Mouse (Mus musculus) hematopoietic stem cell, adult 5-6 weeks (primary cell): ENCODE results near the gene Bag5. TPM values are rescaled to one million over a fixed set of nuclear protein-coding genes. Genes with fewer than 3 reads are reported as not detected.
A peak's percentile ranks its signal among the peaks of the same experiment; 100 is the strongest.
"Not testable (repeated sequence)": the region's sequence is repeated elsewhere in the genome, so short reads cannot be mapped to it uniquely, and the experiment has no call there.

Experiments used
- ATAC-seq, 2 experiments: fragments of 125-278 bp in 1 of 2; replicated peaks in 1 of 2; 2 replicates each; pipeline ENCODE4 v1.8.0; 2016 to 2017; ENCODE audit warnings: inconsistent platforms in 2 of 2, mild to moderate bottlenecking in 2 of 2, moderate number of reproducible peaks in 2 of 2, low read depth in 1 of 2, moderate TSS enrichment in 1 of 2; ENCODE audit not compliant: low FRiP score in 2 of 2, poor library complexity in 2 of 2, severe bottlenecking in 2 of 2, insufficient read depth in 1 of 2, low TSS enrichment in 1 of 2
- total RNA-seq: library from RNA; stranded (forward); fragments of 172-1452, 232-1000 nt; gene quantifications from 2 replicates; pipeline ENCODE4 v1.2.3, GENCODE M21; 2017

The Bag5 gene
- total RNA-seq, 1 experiment from 2014 or later: 51.4 TPM

DNA sequence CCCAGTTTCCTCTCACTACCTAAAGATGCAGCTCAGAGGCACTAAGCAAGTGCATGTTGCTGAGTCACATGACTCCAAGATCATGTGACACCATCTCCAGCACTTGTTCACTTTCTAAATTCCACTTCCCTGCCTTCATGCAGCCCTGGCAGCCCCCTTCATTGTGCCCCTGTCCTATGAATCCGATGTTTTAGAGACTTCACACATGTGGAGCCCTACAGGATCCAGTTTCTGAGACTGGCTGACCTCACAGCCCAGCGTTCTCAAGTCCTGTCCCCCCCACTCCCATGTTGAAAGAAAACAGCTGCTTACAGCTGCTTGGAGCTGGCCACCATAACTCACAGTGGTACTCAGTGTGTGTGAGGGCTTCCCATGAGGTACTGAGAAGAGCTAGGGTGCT is 30.4 kb upstream of the Bag5 start:
- no peak for ATAC-seq

DNA sequence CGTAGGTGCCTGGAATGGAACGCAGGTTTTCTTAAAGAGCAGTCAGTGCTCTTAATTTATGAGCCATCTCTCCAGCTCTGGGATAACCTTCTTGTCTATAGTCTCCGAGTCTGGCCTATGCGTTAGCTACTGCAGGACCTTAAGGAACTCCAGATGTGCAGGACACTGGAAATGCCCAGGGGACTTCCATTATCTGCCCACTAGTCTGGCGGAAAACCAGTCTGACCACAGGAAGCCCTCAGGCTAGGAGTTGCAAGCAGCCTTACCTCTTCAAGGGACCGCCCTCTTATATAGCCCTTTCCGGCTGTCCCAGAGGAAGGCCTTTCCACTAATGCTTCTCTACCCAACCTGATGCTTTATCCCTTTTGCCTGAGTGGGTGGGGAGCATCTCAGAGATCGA is 28.3 kb upstream of the Bag5 start:
- ATAC-seq: no peak

DNA sequence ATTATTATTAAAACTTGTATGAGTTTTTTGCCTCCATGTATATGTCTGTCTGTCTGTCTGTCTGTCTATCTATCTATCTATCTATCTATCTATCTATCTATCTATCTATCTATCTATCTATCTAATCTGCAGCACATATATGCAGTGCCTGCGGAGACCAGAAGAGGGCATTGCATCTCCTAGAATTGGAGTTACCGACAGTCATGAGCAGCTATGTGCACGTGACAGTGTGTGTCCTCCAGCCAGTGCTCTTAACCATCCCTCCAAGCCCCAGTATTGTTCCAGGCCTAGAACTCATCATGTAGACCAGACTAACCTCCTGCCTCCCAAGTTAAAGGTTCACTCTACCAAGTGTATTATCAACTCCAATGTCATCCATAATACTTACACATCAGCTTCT is 25.7 kb upstream of the Bag5 start:
- ATAC-seq: 0 out of 4 replicates have a peak, but pooled peaks of 1 of the 2 experiments have one; percentile 42

DNA sequence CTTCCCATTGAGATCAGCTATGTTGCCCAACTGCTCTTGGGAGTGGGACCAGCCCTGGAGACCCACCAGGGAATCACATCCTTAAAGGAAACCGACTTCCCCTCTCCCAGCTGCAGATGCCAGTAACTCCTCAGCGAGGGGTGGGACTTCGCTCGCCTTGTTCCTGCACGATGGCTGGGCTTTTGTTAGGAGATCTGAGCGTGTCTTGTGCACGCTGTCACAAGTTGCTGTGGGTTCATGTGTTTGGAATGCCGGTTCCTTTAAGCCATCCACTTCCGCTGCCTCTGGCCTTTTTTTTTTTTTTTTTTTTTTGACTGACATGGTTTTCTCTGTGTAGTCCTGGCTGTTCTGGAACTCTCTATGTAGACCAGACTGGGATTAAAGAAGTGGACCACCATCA is 24.3 kb upstream of the Bag5 start:
- ATAC-seq: no peak

DNA sequence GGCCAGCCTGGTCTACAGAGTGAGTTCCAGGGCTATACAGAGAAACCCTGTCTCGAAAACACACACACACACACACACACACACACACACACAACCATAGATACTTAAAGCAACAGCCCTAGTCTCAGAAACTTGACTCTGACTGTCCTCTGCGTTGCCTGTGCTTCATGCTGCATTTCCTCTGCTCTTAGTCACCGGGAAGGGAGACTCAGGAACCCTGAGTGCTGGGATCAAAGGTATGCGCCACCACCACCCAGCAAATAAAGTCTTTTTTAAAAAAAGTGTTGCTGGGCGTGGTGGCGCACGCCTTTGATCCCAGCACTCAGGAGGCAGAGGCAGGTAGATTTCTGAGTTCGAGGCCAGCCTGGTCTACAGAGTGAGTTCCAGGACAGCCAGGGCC is 23.6 kb upstream of the Bag5 start:
- not testable (repeated sequence) for ATAC-seq

DNA sequence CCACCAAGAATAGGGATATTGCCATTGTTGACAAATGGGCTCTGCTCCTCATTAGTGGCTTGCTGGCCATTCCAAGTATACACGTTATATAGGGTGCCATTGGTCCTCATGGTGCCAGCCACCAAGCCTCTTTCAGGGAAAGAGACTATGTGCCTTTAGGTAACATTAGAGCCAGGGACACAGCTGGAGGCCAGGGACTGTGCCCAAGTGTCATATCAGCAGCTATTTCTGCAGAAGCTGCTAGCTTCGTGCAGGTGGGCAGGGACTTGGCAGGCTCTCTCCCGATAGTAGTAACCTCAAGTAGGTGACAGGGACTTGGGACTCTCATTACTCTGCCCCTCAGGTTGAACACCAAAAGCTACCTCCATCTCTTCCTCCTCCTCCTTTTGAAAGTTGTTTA is 21.9 kb upstream of the Bag5 start:
- ATAC-seq: no peak

DNA sequence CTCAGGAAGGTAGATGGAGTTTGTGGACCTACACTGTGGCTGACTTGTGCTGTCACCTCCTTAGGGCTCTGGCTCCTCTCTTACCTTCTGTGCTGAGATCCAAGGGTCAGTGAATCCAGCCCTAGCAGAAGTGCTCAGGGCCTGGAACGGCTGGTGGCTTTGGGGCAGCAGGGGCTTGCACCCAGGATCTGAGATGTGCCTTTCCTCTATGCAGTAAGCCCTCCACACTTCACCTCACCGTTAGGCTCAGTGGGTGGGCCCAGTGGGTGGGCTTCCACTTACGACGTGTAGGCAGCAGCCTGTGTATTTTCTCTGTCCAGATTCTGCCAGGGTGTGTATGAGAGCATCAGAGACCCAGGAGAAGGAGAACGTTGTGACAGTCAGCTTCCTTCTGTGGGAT is 19.9 kb upstream of the Bag5 start:
- 0 out of 4 replicates have a peak, but pooled peaks of 1 of the 2 experiments have one; percentile 2 for ATAC-seq

DNA sequence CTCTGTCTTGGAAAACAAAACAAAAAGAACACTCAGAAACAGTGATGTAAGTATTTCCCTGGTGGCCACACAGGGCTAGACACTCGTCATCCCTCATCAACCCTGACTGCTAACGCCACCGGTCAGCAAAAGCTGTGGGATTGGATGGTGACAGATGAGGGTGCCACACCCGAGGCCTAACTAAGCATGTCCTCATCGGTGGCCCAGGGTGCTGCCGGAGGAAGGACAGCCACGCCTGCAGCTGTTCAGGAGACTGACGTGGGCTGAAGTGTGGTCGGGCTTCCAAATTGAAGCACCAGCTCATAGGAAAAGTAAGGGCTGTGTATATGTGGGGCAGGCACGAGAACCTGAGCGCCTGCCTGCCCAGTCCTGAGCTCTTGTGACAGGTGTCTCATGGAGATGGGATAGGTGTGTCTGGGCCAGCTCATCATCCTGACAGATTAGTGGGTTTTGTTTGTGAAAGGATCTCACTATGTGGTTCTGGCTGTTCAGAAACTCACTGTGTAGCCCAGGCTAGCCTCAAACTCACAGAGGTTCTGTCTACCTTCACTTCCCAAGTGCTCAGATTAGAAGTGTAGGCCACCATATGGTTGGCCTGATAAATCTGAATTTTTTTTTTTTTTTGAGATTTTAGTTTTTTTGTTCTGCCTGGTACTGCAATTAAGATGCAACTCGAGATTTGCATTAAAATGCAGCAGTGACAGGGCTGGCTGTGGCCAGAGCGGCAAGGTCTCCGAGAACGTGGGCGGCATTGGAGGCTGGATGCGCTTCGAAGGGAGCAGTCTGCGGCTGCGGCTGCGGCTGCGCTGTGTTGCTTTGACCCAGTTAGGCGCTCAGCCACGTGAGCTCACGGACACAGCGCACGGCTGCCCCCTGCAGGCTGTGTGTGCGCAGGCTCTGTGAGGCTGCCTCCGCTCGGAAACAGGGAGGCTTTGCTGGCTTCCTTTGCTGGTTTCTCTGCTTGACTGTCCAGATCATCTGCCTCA is 19.1 kb upstream of the Bag5 start:
- ATAC-seq: peak; percentile 99 to 100

DNA sequence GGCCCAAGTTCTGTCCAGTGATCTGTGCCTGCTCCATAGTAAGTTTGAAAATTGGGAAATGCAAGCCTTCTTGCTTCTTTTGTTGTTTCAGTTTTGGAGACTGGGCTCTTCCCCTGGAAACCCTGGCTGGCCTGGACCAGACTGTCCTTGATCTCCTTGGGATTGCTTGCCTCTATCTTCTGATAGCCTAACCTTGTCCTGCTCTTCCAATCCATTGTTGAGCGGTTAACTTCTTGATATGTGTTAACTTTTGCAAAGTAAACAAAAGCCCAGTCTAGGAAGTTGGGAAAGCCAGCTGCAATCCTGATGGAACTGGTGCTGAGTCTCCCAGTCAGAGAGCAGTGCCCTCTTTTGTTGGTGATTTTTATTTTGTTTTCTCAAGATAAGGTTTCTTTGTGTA is 14.9 kb upstream of the Bag5 start:
- no peak for ATAC-seq

DNA sequence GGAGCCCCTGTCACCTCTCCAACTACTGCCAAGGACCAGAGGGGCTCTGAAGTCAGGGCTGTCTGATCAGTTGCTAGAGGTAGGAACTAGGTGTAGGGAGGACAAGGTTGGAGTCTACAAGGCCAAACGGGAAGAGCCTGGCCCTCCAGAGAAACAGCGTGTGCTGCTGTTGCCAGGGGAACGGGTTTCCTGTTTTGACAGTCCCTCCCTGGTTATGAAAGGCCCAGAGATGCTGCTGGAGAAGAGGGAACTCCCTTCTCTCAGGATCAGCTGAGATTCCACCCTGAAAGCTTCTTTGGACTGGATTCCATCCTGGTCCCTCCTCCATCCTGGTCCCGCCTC is 13.0 kb upstream of the Bag5 start:
- peak in 1 of 2 experiments; percentile 29; a peak in 1 of 4 replicates for ATAC-seq

DNA sequence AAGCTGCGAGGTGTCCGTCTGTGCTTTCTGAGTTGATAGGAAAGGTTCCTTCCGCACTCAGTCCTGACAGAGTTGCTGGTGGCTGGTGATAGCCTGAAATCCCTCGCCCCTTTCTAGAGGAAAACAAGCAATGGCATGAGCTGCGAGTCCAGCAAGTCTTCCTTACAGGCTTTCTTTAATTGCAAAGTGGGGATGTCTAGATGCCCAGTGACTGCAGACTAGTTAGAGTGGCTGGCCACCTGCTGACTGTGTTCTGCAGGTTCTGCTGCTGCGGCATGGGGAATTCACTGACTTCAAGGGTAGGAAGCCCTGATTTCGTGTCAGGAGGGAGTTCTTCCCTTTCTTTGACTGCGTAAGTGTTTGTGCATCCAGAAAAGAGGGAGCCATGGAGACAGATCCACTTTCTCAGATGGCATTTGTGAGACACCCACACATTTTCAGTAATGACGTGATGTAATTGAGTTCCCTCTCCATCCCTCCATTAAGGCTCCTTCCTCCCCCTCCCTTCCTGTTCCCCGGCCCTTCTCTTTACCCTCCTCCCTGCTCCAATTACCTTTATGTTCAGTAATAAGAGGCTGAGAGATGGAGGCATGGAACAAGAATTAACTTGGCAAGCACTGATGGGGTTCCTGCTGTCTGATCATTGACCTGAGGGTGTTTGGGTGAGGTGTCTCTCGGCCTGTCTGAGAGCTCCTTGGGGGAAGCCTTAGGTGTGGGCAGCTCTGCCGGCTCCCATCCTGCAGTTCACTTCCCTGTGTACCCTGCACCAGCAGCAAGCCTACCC is 12.5 kb upstream of the Bag5 start:
- no peak for ATAC-seq

DNA sequence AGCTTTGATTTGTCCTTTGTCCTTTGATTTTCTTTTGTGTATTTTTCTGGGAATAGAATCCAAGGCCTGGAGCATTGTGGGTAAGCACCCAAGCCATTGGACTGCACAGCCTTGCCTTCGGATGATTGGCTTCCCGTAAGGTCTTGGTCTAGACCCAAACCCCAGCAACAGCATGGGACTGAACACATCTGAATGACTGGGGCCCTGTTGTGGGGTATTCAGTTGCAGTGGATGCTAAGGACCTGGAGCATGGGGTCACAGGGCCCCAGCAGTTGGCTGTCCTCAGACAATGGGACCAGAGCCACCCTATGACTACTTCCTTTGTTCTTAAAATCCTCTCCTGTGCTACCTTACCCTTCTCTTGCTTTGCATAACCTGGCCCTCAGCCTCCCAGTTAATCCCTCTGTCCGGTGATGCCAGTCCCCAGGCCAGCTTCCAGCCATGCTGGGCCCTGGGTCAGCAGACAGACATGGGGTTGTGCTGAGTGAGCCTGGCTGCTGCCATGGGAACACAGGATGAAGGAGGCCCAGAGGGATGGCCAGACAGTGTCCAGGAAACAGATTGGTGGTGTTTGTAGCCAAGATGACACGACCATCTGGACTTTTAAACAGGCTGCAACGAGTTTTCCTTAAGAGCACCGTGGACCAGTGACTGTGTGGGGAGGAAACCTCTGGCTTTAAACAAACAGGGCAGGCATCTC is 11.7 kb upstream of the Bag5 start:
- no peak for ATAC-seq

DNA sequence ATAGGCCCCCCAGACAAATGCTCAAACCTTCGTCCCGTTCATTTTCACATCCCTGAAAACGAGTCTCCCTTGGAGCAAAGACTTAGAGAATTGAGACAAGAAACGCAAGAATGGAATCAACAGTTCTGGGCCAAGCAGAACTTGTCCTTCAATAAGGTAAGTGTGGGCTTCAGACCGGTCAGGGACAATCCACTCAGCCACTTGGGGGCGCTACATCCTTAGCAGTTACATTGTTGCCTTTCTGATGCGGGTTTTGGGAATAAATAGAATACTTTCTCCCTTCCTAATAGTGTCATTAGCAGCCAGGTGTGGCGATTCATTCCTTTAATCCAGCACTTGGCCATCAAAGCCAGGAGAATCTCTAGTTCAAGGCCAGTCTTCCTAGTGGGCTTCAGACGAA is 9.6 kb upstream of the Bag5 start:
- ATAC-seq: 0 out of 4 replicates have a peak, but pooled peaks of 1 of the 2 experiments have one; percentile 22

DNA sequence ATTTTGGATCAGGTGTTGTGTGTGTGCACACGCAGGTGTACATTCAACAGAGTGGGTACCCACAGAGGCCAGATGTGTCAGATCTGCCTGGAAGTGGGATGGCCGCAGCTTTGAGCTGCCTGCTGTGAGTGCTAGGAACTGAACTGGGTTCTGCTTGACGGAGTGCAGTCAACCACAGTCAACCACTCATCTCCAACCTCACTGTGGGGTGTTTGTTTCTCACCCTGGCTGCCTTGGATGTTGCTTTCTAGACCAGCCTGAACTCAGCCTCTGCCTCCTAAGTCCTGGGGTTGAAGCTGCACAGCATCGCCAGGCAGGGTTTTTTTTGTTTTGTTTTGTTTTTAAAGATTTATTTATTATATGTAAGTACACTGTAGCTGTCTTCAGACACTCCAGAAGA is 7.2 kb upstream of the Bag5 start:
- no peak for ATAC-seq

DNA sequence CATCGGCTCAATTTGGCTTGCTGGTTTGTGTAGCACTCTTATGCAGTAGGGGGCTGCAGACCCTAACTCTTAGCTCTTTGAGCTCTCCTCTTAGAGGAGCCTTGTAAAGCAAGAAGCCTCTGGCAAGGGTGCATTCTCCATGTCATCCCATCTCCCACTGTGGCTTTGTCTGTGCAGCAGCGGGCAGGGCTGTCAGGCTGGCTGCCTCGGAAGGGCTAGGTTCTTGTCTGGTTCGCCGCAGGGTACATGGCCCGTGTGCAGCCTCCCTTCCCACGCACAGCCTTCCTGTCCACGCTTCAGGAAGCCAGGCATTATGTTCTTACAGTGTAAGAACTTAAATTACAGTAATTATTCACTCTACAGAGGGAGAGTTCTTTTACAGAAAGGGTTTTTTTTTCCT is 5.6 kb upstream of the Bag5 start:
- no peak for ATAC-seq

DNA sequence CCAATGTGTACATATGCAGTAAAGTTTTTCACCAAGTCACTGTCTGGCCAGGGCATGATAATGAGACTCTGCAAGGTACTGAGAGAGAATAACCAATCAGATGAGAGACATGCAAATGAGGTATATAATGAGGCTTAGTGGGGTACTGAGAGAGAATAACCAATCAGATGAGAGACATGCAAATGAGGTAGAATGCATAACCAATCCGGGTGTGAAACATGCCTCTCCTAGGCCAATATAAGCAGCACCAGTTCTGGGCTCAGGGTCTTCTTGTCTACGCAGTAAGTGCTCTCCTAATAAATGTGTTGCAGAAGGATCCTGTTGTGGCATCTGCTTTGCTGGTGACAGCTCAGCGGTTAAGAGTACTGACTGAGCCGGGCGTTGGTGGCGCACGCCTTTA is 3.4 kb upstream of the Bag5 start:
- ATAC-seq: no peak

DNA sequence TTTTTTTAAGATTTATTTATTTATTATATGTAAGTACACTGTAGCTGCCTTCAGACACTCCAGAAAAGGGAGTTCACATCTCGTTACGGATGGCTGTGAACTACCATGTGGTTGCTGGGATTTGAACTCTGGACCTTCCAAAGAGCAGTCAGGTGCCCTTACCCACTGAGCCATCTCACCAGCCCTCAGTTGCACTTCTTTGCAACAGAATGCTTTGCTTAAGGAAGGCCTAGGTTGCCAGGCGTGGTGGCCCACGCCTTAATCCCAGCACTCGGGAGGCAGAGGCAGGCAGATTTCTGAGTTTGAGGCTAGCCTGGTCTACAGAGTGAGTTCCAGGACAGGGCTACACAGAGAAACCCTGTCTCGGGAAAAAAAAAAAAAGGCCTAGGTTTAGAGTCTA is 823 bp upstream of the Bag5 start:
- ATAC-seq: not testable (repeated sequence)

DNA sequence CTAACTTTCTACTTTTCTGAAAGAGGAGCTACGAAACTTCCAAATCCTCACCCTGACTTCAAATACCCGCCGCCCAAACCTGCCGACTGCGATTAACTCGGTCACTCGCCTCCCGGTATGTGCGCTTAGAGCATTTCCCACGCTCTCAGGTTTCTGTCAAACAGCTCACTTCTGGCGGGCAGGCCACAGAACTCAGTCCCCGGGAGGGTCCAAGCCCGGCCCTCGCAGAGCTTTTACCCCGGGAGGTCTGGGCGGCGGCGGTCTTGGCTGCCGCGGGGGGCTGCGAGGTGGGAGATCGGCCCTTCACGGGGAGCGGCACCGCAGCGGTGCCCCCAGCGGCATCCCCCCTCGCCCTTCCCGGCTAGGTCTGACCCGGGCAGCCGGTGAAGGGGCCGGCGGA is 581 bp downstream of the Bag5 start:
- ATAC-seq: no peak
